Mouse (Mus musculus) splenic B cell, adult 2 months (primary cell): Measurements from ENCODE around the gene Aspscr1.

ENCODE experiments used
- DNase-seq: peaks from one replicate; pipeline ENCODE4 v3.0.0-alpha.2; 2011; ENCODE audit warnings: low read depth, low spot score
- H3K27me3 ChIP-seq: 2 replicates; pipeline ENCODE4 v1.6.1; 2012; ENCODE audit warnings: mild to moderate bottlenecking, low read length, moderate library complexity, mixed read lengths; ENCODE audit not compliant: control insufficient read depth, poor library complexity, insufficient read depth, severe bottlenecking
- H3K36me3 ChIP-seq: 2 replicates; pipeline ENCODE4 v1.6.1; 2012; ENCODE audit warnings: mild to moderate bottlenecking, low read length, moderate library complexity, mixed read lengths; ENCODE audit not compliant: control insufficient read depth, poor library complexity, insufficient read depth, severe bottlenecking

Gene Aspscr1

GRCm38 (mm10) chr11:120672687-120673593, at the start of gene Aspscr1:
Aspscr1 (plus strand) TSS chr11:120672973.
- no peaks in the 10 kb centered on the region for H3K36me3 ChIP-seq
- no peaks in the 10 kb centered on the region for H3K27me3 ChIP-seq
- peak; percentile 96 for DNase-seq

- peaks cover 8% of the 10 kb centered on the region for H3K36me3 ChIP-seq
- no peaks in the 10 kb centered on the region for H3K27me3 ChIP-seq
- peak; percentile 79 for DNase-seq
Measured at GRCm38 (mm10) chr11:120623961-120624679, 48.7 kb upstream of the Aspscr1 start.

- DNase-seq, result peak; percentile 85
- H3K27me3 ChIP-seq, result no peaks in the 10 kb centered on the region
- peaks cover 8% of the 10 kb centered on the region for H3K36me3 ChIP-seq
Measured at GRCm38 (mm10) chr11:120624680-120625111, 48.1 kb upstream of the Aspscr1 start.

- DNase-seq, result no peak
- Histone ChIP-seq H3K27me3 (no peaks in the 10 kb centered on the region), H3K36me3 (peaks cover 8% of the 10 kb centered on the region)
Measured at GRCm38 (mm10) chr11:120625152-120625775, 47.5 kb upstream of the Aspscr1 start, which contains the start of gene Sirt7. Sirt7 (minus strand) TSS chr11:120625240.

- Histone ChIP-seq H3K27me3 (no peaks in the 10 kb centered on the region), H3K36me3 (peaks cover under 1% of the 10 kb centered on the region)
- DNase-seq, result no peak
Measured at GRCm38 (mm10) chr11:120626785-120627467, 45.8 kb upstream of the Aspscr1 start.

GRCm38 (mm10) chr11:120627468-120628300, 45.1 kb upstream of the Aspscr1 start:
- Histone ChIP-seq H3K27me3 (no peaks in the 10 kb centered on the region), H3K36me3 (no peaks in the 10 kb centered on the region; the same call in 1 of the 2 replicates)
- peak; percentile 85 for DNase-seq

GRCm38 (mm10) chr11:120628601-120629340, 44.0 kb upstream of the Aspscr1 start:
- Histone ChIP-seq H3K36me3 (no peaks in the 10 kb centered on the region), H3K27me3 (no peaks in the 10 kb centered on the region)
- no peak for DNase-seq

GRCm38 (mm10) chr11:120629341-120629730, 43.4 kb upstream of the Aspscr1 start:
- H3K36me3 ChIP-seq, result no peaks in the 10 kb centered on the region
- no peaks in the 10 kb centered on the region for H3K27me3 ChIP-seq
- DNase-seq, result peak; percentile 56

- Histone ChIP-seq H3K27me3 (no peaks in the 10 kb centered on the region), H3K36me3 (no peaks in the 10 kb centered on the region)
- no peak for DNase-seq
Measured at GRCm38 (mm10) chr11:120629911-120630310, 42.9 kb upstream of the Aspscr1 start.

- no peak for DNase-seq
- Histone ChIP-seq H3K36me3 (no peaks in the 10 kb centered on the region), H3K27me3 (no peaks in the 10 kb centered on the region)
Measured at GRCm38 (mm10) chr11:120630401-120630871, 42.3 kb upstream of the Aspscr1 start.

- H3K36me3 ChIP-seq, result no peaks in the 10 kb centered on the region
- no peak for DNase-seq
- no peaks in the 10 kb centered on the region for H3K27me3 ChIP-seq
Measured at GRCm38 (mm10) chr11:120630881-120631725, 41.7 kb upstream of the Aspscr1 start.

- DNase-seq, result no peak
- no peaks in the 10 kb centered on the region for H3K36me3 ChIP-seq
- H3K27me3 ChIP-seq, result no peaks in the 10 kb centered on the region
Measured at GRCm38 (mm10) chr11:120631726-120632448, 40.9 kb upstream of the Aspscr1 start.
